Mouse (Mus musculus): Measurements from ENCODE around the gene Cplx3. TPM values are rescaled to one million over a fixed set of nuclear protein-coding genes. Genes with fewer than 3 reads are reported as not detected.

Gene Cplx3
- polyA plus RNA-seq, 1 experiment from 2014 or later: not detected

- no peak overlapping the region for H3K4me2 ChIP-seq (replicated peaks; ENCODE audit: low read depth)
- TF ChIP-seq CTCF (IDR thresholded peaks at IDR 0.05; ENCODE audit: low read depth): no peak
- TF ChIP-seq EP300 (optimal IDR thresholded peaks at IDR 0.05): no peak
- 79% methylated on average over 9 of the region's 9 CpGs for whole genome bisulfite sequencing
- H3K27ac ChIP-seq (replicated peaks): no peak overlapping the region
- peaks cover 13% of the 10 kb centered on the region; the same call in 1 of the 2 replicates for H3K36me3 ChIP-seq (ENCODE audit: control insufficient read depth, insufficient read depth, low read length)
- DNase-seq (ENCODE audit: low spot score): no peak
- no peak for ATAC-seq (ENCODE audit: low FRiP score, low TSS enrichment)
- H3K9ac ChIP-seq (ENCODE audit: low read length): no peak overlapping the region
- no peaks in the 10 kb centered on the region for H3K4me1 ChIP-seq (replicated peaks; ENCODE audit: control insufficient read depth, insufficient read depth)
- no peaks in the 10 kb centered on the region for H3K9me3 ChIP-seq (ENCODE audit: control insufficient read depth, low read length)
- no peaks in the 10 kb centered on the region for H3K27me3 ChIP-seq (ENCODE audit: control insufficient read depth, insufficient read depth, low read length)
- no peak overlapping the region for H3K4me3 ChIP-seq (ENCODE audit: low read depth, low read length)
Measured at GRCm38 (mm10) chr9:57594174-57594509, 11.9 kb downstream of the Cplx3 start.

GRCm38 (mm10) chr9:57593454-57594173, 12.5 kb downstream of the Cplx3 start:
- 58% methylated on average over 12 of the region's 12 CpGs for WGBS

GRCm38 (mm10) chr9:57590726-57591125, 15.4 kb downstream of the Cplx3 start:
- no peak overlapping the region for H3K4me3 ChIP-seq (ENCODE audit: low read depth, low read length)
- WGBS: 40% methylated on average over 5 of the region's 5 CpGs

More at GRCm38 (mm10) chr9:57593454-57594173, 12.5 kb downstream of the Cplx3 start:
- Histone ChIP-seq H3K4me3 (ENCODE audit: low read depth, low read length) (no peak overlapping the region), H3K9me3 (ENCODE audit: control insufficient read depth, low read length) (no peaks in the 10 kb centered on the region), H3K9ac (ENCODE audit: low read length) (no peak overlapping the region), H3K27me3 (ENCODE audit: control insufficient read depth, insufficient read depth, low read length) (no peaks in the 10 kb centered on the region), H3K4me1 (replicated peaks; ENCODE audit: control insufficient read depth, insufficient read depth) (0 out of 2 replicates have a peak, but pooled peaks cover 2% of the 10 kb centered on the region), H3K4me2 (replicated peaks; ENCODE audit: low read depth) (no peak overlapping the region), H3K27ac (replicated peaks) (no peak overlapping the region), H3K36me3 (ENCODE audit: control insufficient read depth, insufficient read depth, low read length) (peaks cover 13% of the 10 kb centered on the region; the same call in 1 of the 2 replicates)
- no peak for DNase-seq (ENCODE audit: low spot score)
- TF ChIP-seq EP300 (optimal IDR thresholded peaks at IDR 0.05) (no peak), CTCF (IDR thresholded peaks at IDR 0.05; ENCODE audit: low read depth) (no peak)
- ATAC-seq (ENCODE audit: low FRiP score, low TSS enrichment): no peak

GRCm38 (mm10) chr9:57589224-57590126, 16.6 kb downstream of the Cplx3 start, which contains the start of gene Ulk3:
TSS of gene Ulk3 (plus strand) at chr9:57589452.
- no peaks in the 10 kb centered on the region for H3K27me3 ChIP-seq (ENCODE audit: control insufficient read depth, insufficient read depth, low read length)
- H3K9me3 ChIP-seq (ENCODE audit: control insufficient read depth, low read length): no peaks in the 10 kb centered on the region
- H3K4me1 ChIP-seq (replicated peaks; ENCODE audit: control insufficient read depth, insufficient read depth): 0 out of 2 replicates have a peak, but pooled peaks cover 2% of the 10 kb centered on the region
- no peak for TF ChIP-seq EP300 (optimal IDR thresholded peaks at IDR 0.05)
- TF ChIP-seq CTCF (IDR thresholded peaks at IDR 0.05; ENCODE audit: low read depth): peak; percentile 57
- peak within 1 kb of the TSS; percentile 97 for H3K4me2 ChIP-seq (replicated peaks; ENCODE audit: low read depth)
- peak within 1 kb of the TSS; percentile 86 for H3K27ac ChIP-seq (replicated peaks)
- H3K4me3 ChIP-seq (ENCODE audit: low read depth, low read length): peak within 1 kb of the TSS; percentile 79
- ATAC-seq (ENCODE audit: low FRiP score, low TSS enrichment) (peak; percentile 85), DNase-seq (ENCODE audit: low spot score) (peak; percentile 89)
- under 1% methylated on average over 52 of the region's 58 CpGs for WGBS
- peaks cover 21% of the 10 kb centered on the region; the same call in 1 of the 2 replicates for H3K36me3 ChIP-seq (ENCODE audit: control insufficient read depth, insufficient read depth, low read length)
- H3K9ac ChIP-seq (ENCODE audit: low read length): peak within 1 kb of the TSS; percentile 83

More at GRCm38 (mm10) chr9:57590726-57591125, 15.4 kb downstream of the Cplx3 start:
- no peak for ATAC-seq (ENCODE audit: low FRiP score, low TSS enrichment)
- Histone ChIP-seq H3K4me2 (replicated peaks; ENCODE audit: low read depth) (no peak overlapping the region), H3K4me1 (replicated peaks; ENCODE audit: control insufficient read depth, insufficient read depth) (0 out of 2 replicates have a peak, but pooled peaks cover 2% of the 10 kb centered on the region), H3K27me3 (ENCODE audit: control insufficient read depth, insufficient read depth, low read length) (no peaks in the 10 kb centered on the region), H3K9me3 (ENCODE audit: control insufficient read depth, low read length) (no peaks in the 10 kb centered on the region), H3K9ac (ENCODE audit: low read length) (no peak overlapping the region), H3K36me3 (ENCODE audit: control insufficient read depth, insufficient read depth, low read length) (peaks cover 23% of the 10 kb centered on the region; the same call in 1 of the 2 replicates), H3K27ac (replicated peaks) (no peak overlapping the region)
- DNase-seq (ENCODE audit: low spot score): no peak
- TF ChIP-seq CTCF (IDR thresholded peaks at IDR 0.05; ENCODE audit: low read depth): peak; percentile 65
- TF ChIP-seq EP300 (optimal IDR thresholded peaks at IDR 0.05): no peak

GRCm38 (mm10) chr9:57584991-57585390, 21.1 kb downstream of the Cplx3 start:
- no peak for DNase-seq (ENCODE audit: low spot score)
- Histone ChIP-seq H3K4me2 (replicated peaks; ENCODE audit: low read depth) (no peak overlapping the region), H3K36me3 (ENCODE audit: control insufficient read depth, insufficient read depth, low read length) (peaks cover 26% of the 10 kb centered on the region), H3K4me3 (ENCODE audit: low read depth, low read length) (no peak overlapping the region), H3K9ac (ENCODE audit: low read length) (no peak overlapping the region), H3K4me1 (replicated peaks; ENCODE audit: control insufficient read depth, insufficient read depth) (0 out of 2 replicates have a peak, but pooled peaks cover 2% of the 10 kb centered on the region), H3K27me3 (ENCODE audit: control insufficient read depth, insufficient read depth, low read length) (no peaks in the 10 kb centered on the region), H3K9me3 (ENCODE audit: control insufficient read depth, low read length) (no peaks in the 10 kb centered on the region), H3K27ac (replicated peaks) (no peak overlapping the region)
- ATAC-seq (ENCODE audit: low FRiP score, low TSS enrichment): no peak
- TF ChIP-seq CTCF (IDR thresholded peaks at IDR 0.05; ENCODE audit: low read depth) (no peak), EP300 (optimal IDR thresholded peaks at IDR 0.05) (no peak)
- WGBS: 86% methylated on average over 3 of the region's 3 CpGs
